In genomic region chr1:59256751-59257231, GRCm38 (mm10) we compare ENCODE assay signal across 7 mouse cellular contexts.
A peak's percentile ranks its signal among the peaks of the same experiment; 100 is the strongest.
DNase-seq lines count a peak whose midpoint lies in the region.

Gene Cdk15 (plus strand): TSS chr1:59256906.

- peak; percentile 42 for DNase-seq in testis, postnatal 10 days (ENCODE audit: low spot score)
- DNase-seq in testis, postnatal 14 days (ENCODE audit: low spot score), result no peak
- DNase-seq in embryo, embryonic 10.5 days (ENCODE audit: low spot score), result peak; percentile 64
- DNase-seq in kidney, postnatal 4 days, result peak; percentile 33 to 53
- peak; percentile 29 to 31 for DNase-seq in urinary bladder, postnatal 36 days (ENCODE audit: low spot score in 2 of 2)
- no peak for DNase-seq in right cerebral cortex, postnatal 4 days
- DNase-seq in c-Kit-positive CD71-positive TER-119-positive erythroid progenitor cells, embryonic 14.5 days (ENCODE audit: low spot score), result no peak

Comparison
In these comparisons a context has a peak if more than half of its experiments do, and no peak if none do; other contexts are left out.
1. DNase-seq: peak in testis, postnatal 10 days (single experiment), embryo, embryonic 10.5 days (single experiment), kidney, postnatal 4 days (2 of 2) and urinary bladder, postnatal 36 days (2 of 2); none in testis, postnatal 14 days (single experiment), right cerebral cortex, postnatal 4 days (single experiment) and c-Kit-positive CD71-positive TER-119-positive erythroid progenitor cells, embryonic 14.5 days (single experiment).